Mouse (Mus musculus) myocyte (in vitro differentiated cells): ENCODE results near the gene Prrg4. TPM values are rescaled to one million over a fixed set of nuclear protein-coding genes. Genes with fewer than 3 reads are reported as not detected.

Source experiments
- H3K27me3 ChIP-seq: one replicate; pipeline ENCODE4 v1.6.1; 2011; ENCODE audit not compliant: control insufficient read depth, insufficient read depth, insufficient read length
- H3K36me3 ChIP-seq: one replicate; pipeline ENCODE4 v1.6.1; 2011; ENCODE audit not compliant: control insufficient read depth, insufficient read depth
- H3K4me2 ChIP-seq: one replicate; pipeline ENCODE4 v1.6.1; 2011; ENCODE audit warnings: low read depth, control low read depth
- H3K4me3 ChIP-seq: one replicate; pipeline ENCODE4 v1.5.1; 2011; ENCODE audit warnings: mild to moderate bottlenecking, control low read depth, moderate library complexity
- H3K79me2 ChIP-seq: one replicate; pipeline ENCODE4 v1.6.1; 2011; ENCODE audit not compliant: control insufficient read depth, insufficient read depth
- H3ac ChIP-seq: one replicate; pipeline ENCODE4 v1.6.1; 2011; ENCODE audit not compliant: control insufficient read depth, insufficient read length
- CEBPB ChIP-seq: IDR thresholded peaks from 2 replicates; pipeline ENCODE4 v1.6.1; 2011; ENCODE audit warnings: mild to moderate bottlenecking, moderate library complexity; ENCODE audit not compliant: poor library complexity, insufficient read depth, severe bottlenecking
- E2F4 ChIP-seq: IDR thresholded peaks from one replicate; pipeline ENCODE4 v1.6.1; 2011; ENCODE audit warnings: mild to moderate bottlenecking, control low read depth, moderate library complexity; ENCODE audit not compliant: insufficient read depth
- MAX ChIP-seq: IDR thresholded peaks from one replicate; pipeline ENCODE4 v1.6.1; 2011; ENCODE audit warnings: low read depth, mild to moderate bottlenecking, control low read depth
- MYOD1 ChIP-seq, 3 experiments: IDR thresholded peaks; one replicate each; pipeline ENCODE4 v1.6.1; 2011; ENCODE audit warnings: control low read depth in 2 of 3, low read depth in 2 of 3, mild to moderate bottlenecking in 2 of 3, moderate library complexity in 1 of 3; ENCODE audit not compliant: insufficient read length in 2 of 3, control insufficient read depth in 1 of 3
- MYOG ChIP-seq, 3 experiments: IDR thresholded peaks; one replicate each; pipeline ENCODE4 v1.6.1; 2011; ENCODE audit warnings: control low read depth in 2 of 3, low read depth in 2 of 3, mild to moderate bottlenecking in 2 of 3; ENCODE audit not compliant: insufficient read length in 2 of 3, control insufficient read depth in 1 of 3, insufficient read depth in 1 of 3
- POLR2A ChIP-seq: IDR thresholded peaks from one replicate; pipeline ENCODE4 v1.6.1; 2011; ENCODE audit warnings: low read depth, mild to moderate bottlenecking, control low read depth, moderate library complexity; ENCODE audit not compliant: insufficient read length
- POLR2AphosphoS2 ChIP-seq: IDR thresholded peaks from one replicate; pipeline ENCODE4 v1.6.1; 2011; ENCODE audit warnings: low read depth, control low read depth; ENCODE audit not compliant: insufficient read length
- REST ChIP-seq: IDR thresholded peaks from one replicate; pipeline ENCODE4 v1.6.1; 2011; ENCODE audit warnings: mild to moderate bottlenecking, control low read depth, moderate library complexity; ENCODE audit not compliant: insufficient read depth, insufficient read length
- SRF ChIP-seq: IDR thresholded peaks from one replicate; pipeline ENCODE4 v1.6.1; 2011; ENCODE audit warnings: low read depth; ENCODE audit not compliant: control insufficient read depth, insufficient read length
- TCF12 ChIP-seq: IDR thresholded peaks from one replicate; pipeline ENCODE4 v1.6.1; 2011; ENCODE audit warnings: mild to moderate bottlenecking, control low read depth; ENCODE audit not compliant: poor library complexity, insufficient read depth, severe bottlenecking
- TCF3 ChIP-seq: IDR thresholded peaks from one replicate; pipeline ENCODE4 v1.6.1; 2011; ENCODE audit warnings: low read depth, control low read depth; ENCODE audit not compliant: insufficient read length
- USF1 ChIP-seq: IDR thresholded peaks from one replicate; pipeline ENCODE4 v1.6.1; 2011; ENCODE audit warnings: low read depth, mild to moderate bottlenecking, control low read depth, moderate library complexity
- polyA plus RNA-seq: library from polyadenylated mRNA; unstranded; fragments of >200 nt; fragmentation: generic; extraction: Trizol; gene quantifications from one replicate; pipeline ENCODE4 v1.2.1, GENCODE M21; 2012; ENCODE audit warnings: missing spikeins

The Prrg4 gene
- polyA plus RNA-seq, 1 experiment, result 0.48 TPM

DNA sequence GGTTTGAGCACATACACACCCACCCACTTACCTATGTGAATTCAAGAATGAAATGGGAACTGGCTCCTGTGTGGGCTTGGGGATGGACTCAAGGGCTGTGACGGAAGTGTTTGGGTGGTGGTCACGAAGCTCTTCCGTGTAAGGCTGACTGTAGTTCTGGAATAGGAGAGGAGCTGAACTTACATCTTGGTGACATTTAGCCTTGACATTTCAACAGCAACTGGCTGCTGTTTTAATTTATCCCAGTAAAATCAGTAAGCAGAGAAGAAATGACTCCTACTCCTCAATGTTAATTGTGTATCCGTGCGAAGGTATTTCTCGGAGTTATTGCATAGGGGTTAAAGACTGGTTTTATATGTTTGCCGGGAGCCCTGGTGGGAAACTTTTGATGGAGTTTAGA is 2.9 kb upstream of the Prrg4 start:
- no peak overlapping the region for H3ac ChIP-seq
- H3K79me2 ChIP-seq, result no peaks in the 10 kb centered on the region
- H3K36me3 ChIP-seq, result no peaks in the 10 kb centered on the region
- TF ChIP-seq TCF12, result no peak
- no peak for TF ChIP-seq POLR2A
- no peak for TF ChIP-seq SRF
- no peak overlapping the region for H3K4me2 ChIP-seq
- H3K4me3 ChIP-seq, result no peak overlapping the region
- no peaks in the 10 kb centered on the region for H3K27me3 ChIP-seq

DNA sequence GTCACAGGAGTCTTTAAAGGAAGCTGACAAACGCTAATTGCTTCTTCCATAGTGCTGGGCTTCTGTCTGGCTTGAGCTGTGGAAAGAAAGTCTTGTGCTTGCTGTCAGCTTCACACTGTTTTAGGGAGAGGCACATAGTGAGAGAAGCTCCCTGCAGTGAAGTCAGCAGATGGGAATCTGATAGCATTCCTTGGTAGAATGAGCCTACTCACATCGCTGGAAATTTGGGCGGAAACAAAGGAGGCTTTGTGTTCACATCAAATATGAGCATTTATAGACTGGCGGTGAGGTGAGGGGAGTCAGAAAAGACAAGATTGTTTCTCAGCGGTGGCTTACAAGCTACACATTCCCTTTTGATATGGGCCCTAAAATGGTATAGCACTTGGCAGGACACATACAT is 2.0 kb upstream of the Prrg4 start:
- Histone ChIP-seq H3K36me3 (no peaks in the 10 kb centered on the region), H3K79me2 (no peaks in the 10 kb centered on the region), H3K4me3 (no peak overlapping the region), H3K4me2 (peak overlapping the region; percentile 62), H3K27me3 (no peaks in the 10 kb centered on the region), H3ac (no peak overlapping the region)
- TF ChIP-seq POLR2A, result no peak
- TF ChIP-seq TCF3, result no peak
- TF ChIP-seq CEBPB, result no peak
- no peak for TF ChIP-seq TCF12
- TF ChIP-seq E2F4, result no peak
- TF ChIP-seq SRF, result no peak
- no peak for TF ChIP-seq POLR2AphosphoS2
- TF ChIP-seq USF1, result no peak
- no peak for TF ChIP-seq MAX
- TF ChIP-seq MYOD1 (IDR thresholded peaks at IDR 0.05; ENCODE audit: control insufficient read depth in 1 of 3, insufficient read length in 2 of 3, low read depth in 2 of 3), result no peak
- TF ChIP-seq MYOG (IDR thresholded peaks at IDR 0.05; ENCODE audit: control insufficient read depth in 1 of 3, insufficient read depth in 1 of 3, insufficient read length in 2 of 3, low read depth in 2 of 3), result no peak
- no peak for TF ChIP-seq REST

DNA sequence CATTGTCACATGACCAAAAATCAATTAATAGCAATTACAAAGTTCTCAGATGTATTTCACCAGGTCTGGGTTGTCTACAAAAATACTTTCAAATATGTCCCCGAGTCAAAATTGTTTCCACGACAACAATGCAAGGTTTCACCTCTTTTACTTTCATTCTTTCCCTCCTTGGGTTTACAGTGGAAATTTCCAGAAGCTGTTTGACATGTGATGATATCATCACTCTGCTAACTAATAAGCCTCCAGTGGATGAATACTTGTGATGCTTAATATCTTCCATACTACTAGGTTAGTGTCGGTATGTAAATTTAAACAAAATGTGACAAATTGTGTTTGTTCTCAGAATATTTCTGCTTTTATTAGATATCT is 299 bp upstream of the Prrg4 start:
- TF ChIP-seq TCF3 (no peak), E2F4 (no peak)
- Histone ChIP-seq H3ac (peak overlapping the region; percentile 43), H3K27me3 (no peaks in the 10 kb centered on the region), H3K4me2 (peak overlapping the region; percentile 88), H3K79me2 (no peaks in the 10 kb centered on the region), H3K36me3 (no peaks in the 10 kb centered on the region), H3K4me3 (peak overlapping the region; percentile 34)

DNA sequence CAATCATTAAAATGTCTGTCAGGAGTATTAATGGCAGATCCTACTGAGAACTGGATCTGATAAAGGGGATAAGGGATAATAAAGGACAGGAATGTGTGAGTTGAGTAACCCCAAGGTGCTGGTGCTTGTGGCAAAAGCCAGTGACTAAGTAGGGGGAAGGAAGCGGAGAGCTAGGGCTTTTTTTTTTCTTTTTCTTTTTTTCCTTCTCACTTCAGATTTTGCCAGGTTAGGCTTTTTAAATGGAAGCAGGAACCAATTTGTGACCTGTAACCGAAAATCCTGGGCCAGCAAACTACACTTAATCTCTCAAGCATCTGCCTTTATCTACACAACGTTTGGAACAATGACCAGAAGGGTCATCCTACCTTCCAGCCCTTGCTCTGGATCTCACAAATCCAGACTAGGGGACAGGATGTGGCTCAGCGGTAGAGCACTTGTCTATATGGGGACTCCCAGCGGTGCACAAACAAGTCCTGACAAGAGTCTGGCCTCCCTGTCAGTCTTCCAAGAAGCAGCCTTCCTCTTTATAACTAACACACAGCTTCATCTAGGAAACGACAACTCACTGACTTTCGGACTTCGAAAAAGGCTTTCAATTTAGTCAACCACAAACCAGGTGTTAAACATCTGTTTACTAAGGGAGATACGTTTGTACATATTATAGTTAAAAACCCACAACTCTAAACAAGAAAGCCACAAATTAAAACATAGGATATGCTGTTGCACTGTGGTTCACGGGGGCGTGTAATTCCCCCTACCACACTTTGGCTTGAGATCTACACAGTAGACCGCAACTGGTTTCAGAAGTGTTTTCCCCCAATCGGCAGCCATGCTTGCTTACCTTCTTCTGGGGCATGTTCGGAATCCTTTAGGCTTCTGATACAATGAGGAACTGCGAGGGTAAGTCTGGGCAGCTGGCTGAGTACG is 1.2 kb downstream of the Prrg4 start:
- Histone ChIP-seq H3K4me3 (peak overlapping the region; percentile 34), H3K36me3 (no peaks in the 10 kb centered on the region), H3ac (peak overlapping the region; percentile 43), H3K79me2 (no peaks in the 10 kb centered on the region), H3K27me3 (no peaks in the 10 kb centered on the region), H3K4me2 (peak overlapping the region; percentile 88)
- TF ChIP-seq REST, result no peak
- no peak for TF ChIP-seq MYOD1 (IDR thresholded peaks at IDR 0.05; ENCODE audit: control insufficient read depth in 1 of 3, insufficient read length in 2 of 3, low read depth in 2 of 3)
- TF ChIP-seq TCF3, result no peak
- no peak for TF ChIP-seq TCF12
- no peak for TF ChIP-seq CEBPB
- TF ChIP-seq MAX, result no peak
- no peak for TF ChIP-seq POLR2AphosphoS2
- no peak for TF ChIP-seq POLR2A

DNA sequence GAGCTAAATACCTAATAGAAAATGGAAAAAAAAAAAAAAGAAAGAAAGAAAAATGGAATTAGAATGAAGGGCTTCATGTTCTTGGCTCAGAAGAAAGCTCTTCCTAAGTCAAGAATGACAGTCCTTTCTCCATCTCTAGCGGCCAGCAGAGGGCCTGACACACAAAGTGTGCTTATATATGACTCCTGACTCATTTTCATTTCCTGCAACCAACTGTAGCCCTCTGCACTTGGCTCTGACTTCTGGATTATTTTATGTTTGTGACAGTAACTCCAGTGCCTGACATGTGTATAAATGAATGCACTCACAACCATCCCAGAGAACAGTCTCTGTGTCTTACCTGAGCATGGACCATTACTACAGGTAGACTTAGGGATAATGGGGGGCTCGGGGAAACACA is 2.0 kb downstream of the Prrg4 start:
- Histone ChIP-seq H3K4me2 (peak overlapping the region; percentile 88), H3K27me3 (no peaks in the 10 kb centered on the region), H3K36me3 (no peaks in the 10 kb centered on the region), H3ac (no peak overlapping the region), H3K79me2 (no peaks in the 10 kb centered on the region), H3K4me3 (no peak overlapping the region)
- TF ChIP-seq TCF12, result no peak
- TF ChIP-seq MAX, result no peak
- TF ChIP-seq CEBPB, result no peak
- TF ChIP-seq POLR2AphosphoS2, result no peak
- TF ChIP-seq MYOD1 (IDR thresholded peaks at IDR 0.05; ENCODE audit: control insufficient read depth in 1 of 3, insufficient read length in 2 of 3, low read depth in 2 of 3), result no peak
- TF ChIP-seq TCF3, result no peak
- no peak for TF ChIP-seq USF1
- TF ChIP-seq E2F4, result no peak
- TF ChIP-seq SRF, result no peak
- TF ChIP-seq REST, result no peak
- TF ChIP-seq MYOG (IDR thresholded peaks at IDR 0.05; ENCODE audit: control insufficient read depth in 1 of 3, insufficient read depth in 1 of 3, insufficient read length in 2 of 3, low read depth in 2 of 3), result no peak
- TF ChIP-seq POLR2A, result no peak
